Mouse (Mus musculus) CD4-positive, CD25-positive, alpha-beta regulatory T cell, adult 4 months (primary cell): ENCODE measurements around the gene Fastkd1. TPM values are rescaled to one million over a fixed set of nuclear protein-coding genes. Genes with fewer than 3 reads are reported as not detected.
A peak's percentile ranks its signal among the peaks of the same experiment; 100 is the strongest.
"Not testable (repeated sequence)": the region's sequence is repeated elsewhere in the genome, so short reads cannot be mapped to it uniquely, and the experiment has no call there.

Experiments
- ATAC-seq: one replicate; pipeline ENCODE4 v1.8.0; 2017
- polyA plus RNA-seq, 2 experiments: library from polyadenylated mRNA; unstranded; fragments of 100-300 nt; shearing (Covaris generic); gene quantifications; one replicate each; pipeline ENCODE4 v1.2.1; 2017

Fastkd1 gene
- polyA plus RNA-seq, 2 experiments from 2014 or later, result 9.4 to 13.8 TPM

- ATAC-seq, result no peak
Observed at GRCm38 (mm10) chr2:69669853-69670252, 43.5 kb downstream of the Fastkd1 start, which contains the start of gene Klhl41. TSS of gene Klhl41 (plus strand) at chr2:69670120.

GRCm38 (mm10) chr2:69668414-69668813 is 44.9 kb downstream of the Fastkd1 start:
- no peak for ATAC-seq

- no peak for ATAC-seq
Observed at GRCm38 (mm10) chr2:69667656-69668055, 45.7 kb downstream of the Fastkd1 start.

GRCm38 (mm10) chr2:69663827-69664476 is 49.4 kb downstream of the Fastkd1 start:
- ATAC-seq, result no peak

- no peak for ATAC-seq
Observed at GRCm38 (mm10) chr2:69659326-69659725, 54.0 kb downstream of the Fastkd1 start.

DNA sequence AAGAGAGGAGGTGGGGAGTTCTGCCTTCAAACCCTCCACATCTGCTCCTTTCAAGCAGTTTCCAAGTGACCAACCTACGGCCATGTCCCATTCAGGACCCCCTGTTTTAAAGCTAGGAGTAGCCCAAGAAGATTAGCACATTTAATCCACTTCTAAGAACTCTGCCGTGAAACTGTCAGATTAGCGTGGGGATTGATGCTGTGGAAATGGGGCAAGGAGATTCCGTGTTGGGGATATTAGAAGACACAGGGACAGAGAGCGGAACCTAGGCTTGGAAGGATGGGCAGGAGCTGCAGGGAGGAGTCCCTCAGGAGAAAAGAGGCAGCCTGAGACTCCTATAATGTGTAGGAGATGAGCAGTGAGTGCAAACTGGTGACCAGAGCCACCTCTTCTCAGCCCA is 63.6 kb downstream of the Fastkd1 start:
- ATAC-seq, result no peak

GRCm38 (mm10) chr2:69646726-69647490 is 66.4 kb downstream of the Fastkd1 start, which contains the start of gene Bbs5:
TSS of gene Bbs5 (plus strand) at chr2:69647171.
- ATAC-seq, result peak; percentile 65

DNA sequence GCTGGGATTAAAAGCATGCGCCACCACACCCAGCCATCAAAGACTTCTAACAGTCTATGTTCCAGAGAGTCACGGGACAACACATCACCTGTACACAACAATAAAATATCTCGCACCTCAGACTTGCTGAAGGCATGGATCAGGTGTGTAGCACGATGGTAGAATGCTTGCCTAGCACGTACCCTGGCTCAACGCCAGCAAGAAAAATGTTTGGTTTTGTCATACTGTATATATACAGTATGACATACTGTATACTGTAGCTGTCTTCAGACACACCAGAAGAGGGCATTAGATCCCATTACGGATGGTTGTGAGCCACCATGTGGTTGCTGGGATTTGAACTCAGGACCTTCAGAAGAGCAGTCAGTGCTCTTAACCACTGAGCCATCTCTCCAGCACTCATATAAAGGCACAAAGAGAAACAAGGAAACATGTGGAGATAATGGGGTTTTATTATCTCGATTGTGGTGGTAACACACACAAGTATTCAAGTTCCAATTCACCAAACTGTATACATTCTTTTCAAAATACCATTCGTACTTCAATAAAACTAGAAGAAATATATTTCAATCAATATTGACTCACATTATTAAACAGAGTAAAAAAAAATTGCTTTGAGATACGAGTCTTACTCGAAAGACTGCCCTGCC is 68.2 kb downstream of the Fastkd1 start:
- ATAC-seq, result no peak

- ATAC-seq, result no peak
Observed at GRCm38 (mm10) chr2:69640100-69640499, 73.2 kb downstream of the Fastkd1 start.

DNA sequence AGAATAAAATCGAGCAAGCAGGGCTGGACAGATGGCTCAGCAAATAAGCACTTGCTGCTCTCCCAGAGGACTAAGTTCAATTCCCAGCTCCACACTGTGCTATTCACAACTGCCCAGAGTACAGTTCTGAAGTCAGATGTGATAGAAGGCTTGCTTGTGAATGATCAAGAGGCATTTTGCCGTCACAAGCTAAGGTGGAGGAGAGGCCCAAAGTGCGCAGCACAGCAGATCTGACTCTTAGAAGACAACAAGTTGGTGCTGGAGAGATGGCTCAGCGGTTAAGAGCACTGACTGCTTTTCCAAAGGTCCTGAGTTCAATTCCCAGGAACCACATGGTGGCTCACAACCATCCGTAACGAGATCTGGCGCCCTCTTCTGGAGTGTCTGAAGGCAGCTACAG is 75.3 kb downstream of the Fastkd1 start:
- not testable (repeated sequence) for ATAC-seq

Other genes with a start within 250 kb of the Fastkd1 start
- under 1 TPM in 1 of 2 experiments, not detected in 1; 0.01 TPM for gene Lrp2, start 127.5 kb downstream of the Fastkd1 start, polyA plus RNA-seq
- gene Bbs5, start 66.3 kb downstream of the Fastkd1 start, polyA plus RNA-seq, result 1 to 10 TPM in 1 of 2 experiments, under 1 TPM in 1; 0.91 to 2.3 TPM
- under 1 TPM in 1 of 2 experiments, not detected in 1; 0.12 TPM for gene Klhl41, start 43.4 kb downstream of the Fastkd1 start, polyA plus RNA-seq
- gene Ppig, start 9.0 kb upstream of the Fastkd1 start, polyA plus RNA-seq, result 100 to 1,000 TPM; 138 to 192 TPM
- 1 to 10 TPM; 4.2 to 5.7 TPM for gene Ccdc173, start 76.1 kb upstream of the Fastkd1 start, polyA plus RNA-seq
- 10 to 100 TPM; 44.9 to 47.3 TPM for gene Phospho2, start 76.1 kb upstream of the Fastkd1 start, polyA plus RNA-seq
- gene Klhl23, start 108.4 kb upstream of the Fastkd1 start, polyA plus RNA-seq, result under 1 TPM in 1 of 2 experiments, not detected in 1; 0.20 TPM
- gene Ssb, start 148.0 kb upstream of the Fastkd1 start, polyA plus RNA-seq, result 100 to 1,000 TPM; 232 to 274 TPM
- 10 to 100 TPM; 73.1 to 75.3 TPM for gene Mettl5, start 172.1 kb upstream of the Fastkd1 start, polyA plus RNA-seq
- 10 to 100 TPM; 11.7 to 16.1 TPM for gene Ubr3, start 183.7 kb upstream of the Fastkd1 start, polyA plus RNA-seq